Mouse (Mus musculus) layer of hippocampus, adult 9-11 months (tissue): Measurements from ENCODE around the gene Mettl21a.
"Not testable (repeated sequence)": the region's sequence is repeated elsewhere in the genome, so short reads cannot be mapped to it uniquely, and the experiment has no call there.

Experiments
- DNase-seq: peaks from one replicate; pipeline ENCODE4 v3.0.0; 2022

Gene Mettl21a

DNA sequence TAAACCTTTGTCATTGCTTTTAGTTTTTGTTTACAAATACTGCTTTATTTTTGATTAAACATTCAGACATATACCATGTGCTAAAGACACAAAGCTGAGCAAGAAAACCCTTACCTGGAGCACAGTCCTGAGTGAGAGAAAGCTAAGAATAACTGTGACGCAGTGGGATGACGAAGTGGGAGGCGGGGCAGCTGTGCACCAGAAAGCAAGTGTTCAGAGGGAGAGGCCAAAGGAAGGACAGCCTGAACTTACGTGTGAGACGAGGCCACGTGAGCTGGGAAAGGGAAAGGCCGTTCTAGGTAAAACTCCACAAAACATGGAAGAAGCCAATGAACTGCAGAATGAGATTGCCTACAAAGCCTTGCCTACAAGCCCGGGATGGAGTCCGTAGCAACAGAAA, 7.1 kb downstream of the Mettl21a start:
- DNase-seq, result no peak

DNA sequence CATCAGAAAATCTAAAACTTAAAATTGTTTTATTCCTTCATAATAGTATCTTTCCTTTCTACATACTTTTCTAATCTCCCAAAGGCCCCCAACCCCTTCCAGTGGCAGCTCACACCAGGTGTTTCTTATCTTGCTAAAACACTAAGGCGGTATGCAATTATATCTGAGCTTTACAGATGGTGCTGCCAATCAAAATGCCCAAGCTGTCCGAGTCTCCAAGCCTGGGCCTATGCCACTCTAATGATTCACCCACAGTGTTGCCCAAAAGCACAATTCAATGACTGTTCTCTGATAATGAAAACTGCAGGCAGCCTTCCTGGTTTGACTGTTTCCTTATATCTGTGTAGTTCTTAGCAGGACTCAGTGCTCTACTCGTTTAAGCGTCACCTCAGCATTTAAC, 7.9 kb downstream of the Mettl21a start:
- no peak for DNase-seq

DNA sequence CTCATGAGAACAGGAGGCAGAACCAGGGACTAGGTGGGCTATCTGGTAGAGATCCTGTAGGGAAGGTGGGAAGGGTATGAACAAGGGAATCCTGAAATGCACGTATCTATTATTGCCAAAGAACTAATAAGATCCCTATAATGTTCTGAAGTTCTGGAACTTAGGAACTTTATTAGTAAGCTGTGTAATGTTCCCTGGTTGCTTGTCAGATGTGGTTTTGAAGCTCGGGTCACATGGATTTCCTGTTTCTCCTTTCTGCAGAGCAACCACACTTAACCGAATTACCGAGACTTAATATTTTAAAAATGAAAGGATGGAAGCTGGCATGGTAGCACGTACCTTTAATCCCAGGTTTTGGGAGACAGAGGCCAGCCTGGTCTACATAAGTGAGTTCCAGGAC, 13.7 kb downstream of the Mettl21a start:
- no peak for DNase-seq

DNA sequence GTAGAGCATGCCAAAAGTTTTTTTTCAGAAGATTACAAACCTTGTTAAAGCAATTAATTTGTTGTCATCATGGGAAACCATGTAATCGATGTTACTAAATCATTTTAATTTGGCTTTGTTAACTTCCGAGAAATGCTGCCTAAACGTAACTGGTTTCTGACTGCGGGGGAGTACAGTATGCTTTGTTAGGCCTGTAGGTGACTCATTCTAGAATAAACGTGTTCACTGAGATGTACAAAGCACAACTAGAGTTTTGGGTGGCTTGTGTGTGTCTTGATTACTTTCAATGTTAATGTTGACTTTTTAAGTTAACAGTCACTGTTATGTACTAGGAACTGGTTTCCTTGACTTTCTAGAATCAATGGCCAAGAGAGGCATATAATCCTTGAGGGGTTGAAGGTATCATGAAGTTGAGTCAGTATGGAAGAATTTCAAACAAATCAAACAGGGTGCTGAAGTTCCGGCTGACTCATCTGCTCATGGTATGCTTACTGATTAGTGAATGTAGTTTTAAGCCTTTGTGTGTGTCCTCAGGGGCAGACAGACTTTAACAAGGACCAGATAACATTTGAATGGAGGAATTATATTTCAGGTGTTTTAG, 15.7 kb downstream of the Mettl21a start:
- no peak for DNase-seq

DNA sequence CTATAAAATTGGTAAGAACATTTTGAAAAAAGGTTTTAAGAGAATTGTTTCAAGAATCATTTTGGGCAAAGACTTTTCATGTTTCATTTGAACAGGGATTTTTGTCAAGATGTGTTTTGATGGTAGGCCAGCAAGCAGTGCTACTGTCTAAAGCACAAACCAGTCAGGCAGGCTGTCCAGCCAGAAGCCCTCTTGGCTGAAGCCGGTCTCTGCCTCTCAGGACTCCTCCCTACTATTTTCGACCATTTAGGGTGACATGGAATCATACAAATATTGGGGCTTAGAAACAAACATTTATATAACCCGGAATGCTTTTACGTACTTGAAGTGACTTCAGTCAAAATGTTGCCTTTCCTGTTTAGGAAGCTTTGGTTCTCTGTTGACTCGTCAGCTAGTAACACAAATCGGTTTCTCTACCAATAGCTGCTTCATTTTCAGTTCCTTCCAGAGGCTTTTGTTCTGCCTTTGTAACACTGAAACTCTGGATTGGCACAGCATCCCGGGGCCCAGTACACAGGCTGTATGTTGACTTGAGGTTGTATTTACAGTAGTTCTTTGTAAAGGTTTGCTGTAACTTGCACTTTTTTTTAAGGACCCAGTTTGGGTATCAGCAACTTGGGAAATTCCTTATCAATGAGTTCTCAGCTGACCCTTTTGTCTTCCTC, 16.5 kb downstream of the Mettl21a start:
- no peak for DNase-seq

DNA sequence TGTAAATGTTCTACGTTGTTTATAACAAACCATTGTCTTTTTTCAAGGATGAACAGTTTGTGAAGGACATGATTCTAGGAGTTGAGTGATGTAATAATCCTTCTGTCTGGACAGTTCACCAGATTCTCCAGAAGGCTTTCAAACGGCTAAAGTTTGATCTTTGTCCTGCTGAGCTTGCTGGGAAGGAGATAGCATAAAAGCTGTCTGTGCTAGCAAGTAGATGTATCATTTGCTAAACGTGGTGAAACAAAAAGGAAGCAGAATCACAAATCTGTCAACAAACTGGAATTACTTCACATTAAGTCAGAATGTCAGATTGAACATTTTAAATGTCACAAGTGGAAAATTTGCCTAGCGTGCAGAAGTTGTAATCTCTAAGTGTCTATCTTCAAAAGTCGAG, 18.1 kb downstream of the Mettl21a start:
- DNase-seq, result no peak

DNA sequence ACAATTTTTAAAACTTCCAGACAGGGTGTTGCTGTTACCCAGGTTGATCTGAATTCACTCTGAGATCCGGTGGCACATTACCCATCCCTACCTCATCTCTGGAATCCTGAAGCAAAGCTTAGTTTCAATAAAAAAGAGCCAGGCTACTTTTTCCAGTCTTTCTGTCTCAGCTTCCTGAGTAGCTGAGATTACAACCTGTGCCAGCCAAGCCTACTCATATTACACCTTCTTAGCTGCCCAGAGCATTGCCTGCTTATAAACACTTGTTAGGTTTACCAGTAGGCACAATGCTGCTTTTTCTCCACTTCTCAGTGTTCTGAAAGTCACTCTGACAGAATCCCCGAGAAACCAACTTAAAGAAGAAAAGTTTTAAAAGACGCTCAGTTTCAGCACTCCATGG, 38.2 kb downstream of the Mettl21a start:
- no peak for DNase-seq

DNA sequence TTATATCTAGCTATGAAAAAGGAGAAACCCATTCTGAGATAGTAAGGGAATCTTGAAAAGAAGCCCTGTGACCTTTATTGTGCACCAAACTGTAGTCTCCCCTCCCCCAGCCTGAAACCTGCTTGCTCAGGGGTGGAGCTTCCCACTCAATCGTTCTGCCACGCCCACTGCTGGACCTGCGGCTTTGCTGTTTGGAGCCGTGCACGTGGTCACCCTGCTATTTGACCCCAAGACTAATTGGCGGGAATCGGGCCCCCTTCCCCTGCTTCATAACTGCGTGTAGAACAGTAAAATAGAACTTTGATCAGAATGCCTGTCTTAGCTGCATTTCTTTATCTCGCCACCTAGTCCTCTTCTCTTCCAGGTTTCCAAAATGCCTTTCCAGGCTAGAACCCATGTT, 39.1 kb downstream of the Mettl21a start:
- not testable (repeated sequence) for DNase-seq

DNA sequence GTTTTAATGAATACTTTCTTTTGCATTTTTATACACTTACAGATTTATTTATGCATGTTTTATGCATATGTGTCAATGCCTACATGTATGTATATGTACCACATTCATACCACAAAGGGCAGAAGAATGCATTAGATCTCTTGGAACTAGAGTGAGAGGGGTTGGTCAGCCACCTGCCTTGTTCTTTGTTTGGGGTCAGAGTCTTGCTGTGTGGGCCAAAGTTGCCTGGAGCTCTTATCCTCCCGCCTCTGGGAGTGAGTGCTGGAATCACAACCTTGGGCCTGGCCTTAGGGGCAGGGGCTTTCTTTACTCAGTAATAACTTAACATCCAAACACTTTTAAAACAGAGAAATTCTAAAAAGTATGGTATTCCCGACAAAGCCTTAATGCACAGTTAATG, 40.3 kb downstream of the Mettl21a start:
- DNase-seq, result no peak

DNA sequence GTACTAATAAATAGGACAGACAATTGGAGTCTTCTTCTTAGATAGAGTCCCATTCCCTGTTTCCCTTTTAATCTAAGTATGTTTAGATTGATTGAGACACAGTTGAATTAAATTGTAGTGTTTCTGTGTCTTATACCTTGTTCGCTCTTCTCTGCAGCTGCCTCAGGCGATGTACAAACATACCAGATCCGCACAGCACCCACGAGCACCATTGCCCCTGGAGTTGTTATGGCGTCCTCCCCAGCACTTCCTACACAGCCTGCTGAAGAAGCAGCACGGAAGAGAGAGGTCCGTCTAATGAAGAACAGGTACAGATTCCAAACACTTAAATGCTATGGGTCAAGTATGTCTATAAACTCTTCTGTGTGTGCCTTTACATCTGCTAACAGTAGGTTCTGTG, 41.0 kb downstream of the Mettl21a start:
- DNase-seq, result no peak

DNA sequence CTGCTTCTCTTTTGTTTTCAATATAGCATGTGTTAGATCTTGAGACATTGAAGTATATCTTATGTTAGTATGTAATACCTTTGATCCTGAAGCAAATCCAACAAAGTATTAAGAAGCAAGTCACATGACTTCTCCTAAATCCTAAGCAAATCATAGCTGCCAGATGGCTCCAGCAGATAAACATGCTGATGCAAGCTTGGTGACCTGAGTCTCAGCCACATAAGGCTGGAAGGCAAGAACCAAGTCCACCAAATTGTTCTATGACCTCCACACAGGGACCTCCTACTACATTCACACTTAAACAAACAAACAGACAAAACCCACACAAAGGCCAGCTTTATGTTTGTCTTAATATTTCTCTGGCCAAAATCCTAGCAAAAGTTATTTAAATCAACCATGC, 48.8 kb downstream of the Mettl21a start:
- no peak for DNase-seq

DNA sequence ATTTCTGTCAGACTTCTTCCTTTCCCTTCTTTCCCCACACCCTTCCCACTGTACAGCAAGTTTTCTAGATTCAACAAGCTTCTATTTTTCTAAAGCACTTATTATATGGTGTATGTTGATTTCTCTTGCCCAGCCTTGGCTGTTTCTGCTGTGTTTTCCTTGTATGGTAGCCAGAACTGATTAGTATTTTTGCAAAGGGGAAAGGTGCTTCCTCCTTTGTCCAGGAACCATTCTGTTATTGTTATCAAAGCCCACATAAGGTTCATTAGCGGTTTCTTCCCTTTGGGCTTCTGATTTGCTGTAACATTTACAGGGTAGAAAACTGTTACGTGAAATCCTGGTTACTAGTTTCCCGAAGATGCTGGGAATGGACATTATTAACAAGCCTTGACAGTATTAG, 56.9 kb downstream of the Mettl21a start:
- no peak for DNase-seq
